Mouse (Mus musculus): Measurements from ENCODE around the gene Lax1. TPM values are rescaled to one million over a fixed set of nuclear protein-coding genes. Genes with fewer than 3 reads are reported as not detected.

Lax1 gene
- polyA plus RNA-seq (2012; rRNA removed), result 0.37 and 0.51 TPM in 2 replicates

DNA sequence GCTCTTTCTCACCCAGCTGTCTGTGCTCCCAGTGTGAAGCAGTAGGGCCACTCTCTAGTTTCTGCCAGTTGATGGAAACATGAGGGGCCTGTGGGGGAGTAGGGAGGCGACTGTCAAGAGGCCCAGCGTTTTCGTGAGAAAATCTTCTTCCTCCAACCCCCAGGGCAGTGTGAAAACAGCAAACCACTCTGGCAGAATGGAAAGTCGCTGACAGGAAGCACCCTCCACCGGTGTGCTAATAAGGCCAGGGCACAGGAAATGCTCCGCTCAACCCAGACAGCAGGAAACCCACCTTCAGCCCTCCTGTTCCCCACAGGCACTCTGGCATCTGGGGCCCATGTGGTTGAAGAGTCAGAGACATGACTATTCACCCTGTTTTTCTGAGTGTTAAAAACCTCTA, at the start of gene Lax1:
Lax1 (minus strand) TSS at position 212 of the 400 bp plus-strand sequence.
- no peak for TF ChIP-seq POLR2A (IDR thresholded peaks at IDR 0.05; ENCODE audit: borderline replicate concordance, extremely low read depth, insufficient read depth, insufficient read length, poor library complexity, severe bottlenecking)
- TF ChIP-seq CTCF (IDR thresholded peaks at IDR 0.05; ENCODE audit: borderline replicate concordance, extremely low read depth, insufficient read depth, insufficient read length), result no peak
- no peak for DNase-seq (ENCODE audit: low read depth)

GRCm38 (mm10) chr1:133736664-133737063, 46.8 kb upstream of the Lax1 start:
- TF ChIP-seq POLR2A (IDR thresholded peaks at IDR 0.05; ENCODE audit: borderline replicate concordance, extremely low read depth, insufficient read depth, insufficient read length, poor library complexity, severe bottlenecking) (no peak), CTCF (IDR thresholded peaks at IDR 0.05; ENCODE audit: borderline replicate concordance, extremely low read depth, insufficient read depth, insufficient read length) (no peak)
- DNase-seq (ENCODE audit: low read depth), result no peak

- DNase-seq (ENCODE audit: low read depth), result peak; percentile 92
- TF ChIP-seq CTCF (IDR thresholded peaks at IDR 0.05; ENCODE audit: borderline replicate concordance, extremely low read depth, insufficient read depth, insufficient read length) (peak; percentile 97), POLR2A (IDR thresholded peaks at IDR 0.05; ENCODE audit: borderline replicate concordance, extremely low read depth, insufficient read depth, insufficient read length, poor library complexity, severe bottlenecking) (no peak)
These were observed 46.2 kb upstream of the Lax1 start for GRCm38 (mm10) chr1:133735995-133736652.

DNA sequence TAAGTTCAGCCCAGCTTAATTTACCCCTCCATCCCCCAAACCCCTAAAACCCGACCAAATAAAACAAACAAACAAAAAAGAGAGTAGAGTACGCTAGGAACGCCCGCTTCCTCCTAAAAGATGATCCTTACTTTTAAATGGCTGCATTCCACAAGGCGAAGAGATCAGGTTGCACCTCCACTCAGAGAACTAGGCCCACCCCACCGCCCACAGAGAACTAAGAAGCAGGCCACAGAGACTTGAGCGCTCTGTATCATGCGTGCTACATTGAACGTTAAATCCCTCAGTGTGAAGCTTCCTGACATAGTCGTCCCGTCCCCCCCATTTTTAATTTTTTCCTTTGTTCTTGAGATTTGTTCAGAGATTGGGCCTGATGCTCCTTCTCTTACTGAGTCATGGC, 42.9 kb upstream of the Lax1 start:
- TF ChIP-seq CTCF (IDR thresholded peaks at IDR 0.05; ENCODE audit: borderline replicate concordance, extremely low read depth, insufficient read depth, insufficient read length) (no peak), POLR2A (IDR thresholded peaks at IDR 0.05; ENCODE audit: borderline replicate concordance, extremely low read depth, insufficient read depth, insufficient read length, poor library complexity, severe bottlenecking) (no peak)
- DNase-seq (ENCODE audit: low read depth), result no peak

DNA sequence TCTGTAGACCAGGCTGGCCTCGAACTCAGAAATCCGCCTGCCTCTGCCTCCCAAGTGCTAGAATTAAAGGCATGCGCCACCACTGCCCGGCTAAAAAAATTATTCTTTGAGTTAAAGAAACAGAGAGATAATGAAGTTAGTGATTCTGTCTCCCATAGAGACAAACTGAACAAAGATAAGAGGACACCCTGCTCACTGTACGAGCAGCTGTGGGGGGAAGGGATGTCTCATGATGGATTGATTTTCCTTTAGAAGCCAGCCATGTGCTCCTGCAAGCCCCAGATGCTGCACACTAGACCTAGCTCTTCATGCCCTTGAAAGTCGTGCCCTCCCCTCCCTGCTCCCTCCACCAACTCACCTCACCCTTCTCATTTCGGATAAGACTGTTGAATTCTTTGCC, 38.4 kb upstream of the Lax1 start:
- no peak for TF ChIP-seq CTCF (IDR thresholded peaks at IDR 0.05; ENCODE audit: borderline replicate concordance, extremely low read depth, insufficient read depth, insufficient read length)
- TF ChIP-seq POLR2A (IDR thresholded peaks at IDR 0.05; ENCODE audit: borderline replicate concordance, extremely low read depth, insufficient read depth, insufficient read length, poor library complexity, severe bottlenecking), result no peak
- DNase-seq (ENCODE audit: low read depth), result no peak

- no peak for DNase-seq (ENCODE audit: low read depth)
- TF ChIP-seq CTCF (IDR thresholded peaks at IDR 0.05; ENCODE audit: borderline replicate concordance, extremely low read depth, insufficient read depth, insufficient read length), result no peak
- TF ChIP-seq POLR2A (IDR thresholded peaks at IDR 0.05; ENCODE audit: borderline replicate concordance, extremely low read depth, insufficient read depth, insufficient read length, poor library complexity, severe bottlenecking), result no peak
These were observed 30.4 kb upstream of the Lax1 start for GRCm38 (mm10) chr1:133720342-133720741.

DNA sequence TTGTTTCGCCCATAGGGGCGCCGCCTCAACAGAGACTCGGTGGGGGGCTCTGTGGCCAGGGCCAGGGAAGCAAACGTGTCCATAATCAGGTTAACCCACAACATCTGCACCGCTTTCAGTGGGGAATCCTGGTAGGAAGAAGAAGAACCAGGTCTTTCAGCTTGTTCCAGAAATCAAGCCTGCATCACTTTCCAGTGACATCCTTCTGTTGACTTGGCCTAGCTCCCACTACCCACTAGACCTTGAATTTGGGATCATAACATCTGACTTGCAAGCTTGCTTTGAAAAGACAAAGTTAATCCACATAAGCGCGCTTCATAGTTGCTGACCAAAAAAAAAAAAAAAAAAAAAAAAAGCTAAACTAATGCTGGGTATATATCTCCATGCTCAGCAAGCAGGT, 28.9 kb upstream of the Lax1 start:
- TF ChIP-seq CTCF (IDR thresholded peaks at IDR 0.05; ENCODE audit: borderline replicate concordance, extremely low read depth, insufficient read depth, insufficient read length), result no peak
- no peak for TF ChIP-seq POLR2A (IDR thresholded peaks at IDR 0.05; ENCODE audit: borderline replicate concordance, extremely low read depth, insufficient read depth, insufficient read length, poor library complexity, severe bottlenecking)
- no peak for DNase-seq (ENCODE audit: low read depth)

DNA sequence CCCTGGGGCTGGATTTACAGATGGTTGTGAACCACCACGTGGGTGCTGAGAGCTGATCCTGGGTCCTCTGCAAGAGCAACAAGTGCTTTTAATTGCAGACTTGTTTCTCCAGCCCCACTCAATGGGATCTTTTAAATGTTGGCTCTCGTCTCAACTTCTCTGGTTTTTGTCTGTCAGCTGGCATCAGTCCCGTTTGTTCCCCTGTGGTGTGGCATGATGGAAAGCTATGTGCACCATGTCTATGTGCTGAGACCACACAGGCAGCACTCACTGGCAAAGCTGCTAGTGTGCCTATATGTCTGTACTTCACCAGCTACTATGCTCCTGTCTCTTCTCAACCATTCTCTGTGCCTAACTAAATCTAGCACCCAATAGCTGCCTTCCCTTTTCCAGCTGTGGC, 28.4 kb upstream of the Lax1 start:
- peak; percentile 27 for DNase-seq (ENCODE audit: low read depth)
- TF ChIP-seq POLR2A (IDR thresholded peaks at IDR 0.05; ENCODE audit: borderline replicate concordance, extremely low read depth, insufficient read depth, insufficient read length, poor library complexity, severe bottlenecking) (no peak), CTCF (IDR thresholded peaks at IDR 0.05; ENCODE audit: borderline replicate concordance, extremely low read depth, insufficient read depth, insufficient read length) (no peak)

GRCm38 (mm10) chr1:133716464-133716863, 26.6 kb upstream of the Lax1 start:
- DNase-seq (ENCODE audit: low read depth), result no peak
- TF ChIP-seq CTCF (IDR thresholded peaks at IDR 0.05; ENCODE audit: borderline replicate concordance, extremely low read depth, insufficient read depth, insufficient read length) (peak; percentile 36; the same call in 1 of the 2 replicates), POLR2A (IDR thresholded peaks at IDR 0.05; ENCODE audit: borderline replicate concordance, extremely low read depth, insufficient read depth, insufficient read length, poor library complexity, severe bottlenecking) (no peak)

- no peak for DNase-seq (ENCODE audit: low read depth)
These were observed 25.3 kb upstream of the Lax1 start for GRCm38 (mm10) chr1:133715191-133715590.

DNA sequence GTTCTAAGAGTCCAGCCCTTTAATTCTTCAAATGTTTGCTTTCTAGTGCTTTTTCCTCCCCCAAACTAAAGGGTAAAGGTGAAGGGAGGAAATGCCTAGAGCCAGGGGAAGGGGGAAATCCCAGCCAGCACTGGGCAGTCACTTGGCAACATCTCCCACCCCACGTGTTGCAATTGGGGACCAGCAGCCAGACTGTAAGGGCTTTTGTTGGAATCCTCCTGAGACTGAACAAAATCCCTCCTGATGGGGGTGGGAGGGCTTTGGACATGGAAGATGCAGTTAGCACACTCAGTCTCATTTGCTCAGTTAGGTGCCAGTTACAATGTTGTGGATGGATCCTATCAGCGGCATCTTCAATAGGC, 23.1 kb upstream of the Lax1 start:
- TF ChIP-seq CTCF (IDR thresholded peaks at IDR 0.05; ENCODE audit: borderline replicate concordance, extremely low read depth, insufficient read depth, insufficient read length), result no peak
- peak; percentile 71 for DNase-seq (ENCODE audit: low read depth)

More at GRCm38 (mm10) chr1:133715191-133715590, 25.3 kb upstream of the Lax1 start:
- no peak for TF ChIP-seq CTCF (IDR thresholded peaks at IDR 0.05; ENCODE audit: borderline replicate concordance, extremely low read depth, insufficient read depth, insufficient read length)
- TF ChIP-seq POLR2A (IDR thresholded peaks at IDR 0.05; ENCODE audit: borderline replicate concordance, extremely low read depth, insufficient read depth, insufficient read length, poor library complexity, severe bottlenecking), result no peak

- DNase-seq (ENCODE audit: low read depth), result no peak
- TF ChIP-seq CTCF (IDR thresholded peaks at IDR 0.05; ENCODE audit: borderline replicate concordance, extremely low read depth, insufficient read depth, insufficient read length), result peak; percentile 12; the same call in 1 of the 2 replicates
- TF ChIP-seq POLR2A (IDR thresholded peaks at IDR 0.05; ENCODE audit: borderline replicate concordance, extremely low read depth, insufficient read depth, insufficient read length, poor library complexity, severe bottlenecking), result no peak
These were observed 22.5 kb upstream of the Lax1 start for GRCm38 (mm10) chr1:133712288-133713008.

All from brain, embryonic 14.5 days (tissue).